Mouse (Mus musculus): ENCODE data around the gene Dctd. TPM values are rescaled to one million over a fixed set of nuclear protein-coding genes. Genes with fewer than 3 reads are reported as not detected.

Dctd gene
- total RNA-seq (2021) (1 to 10 TPM; 2.6 to 3.0 TPM), polyA plus RNA-seq (2012; rRNA removed) (2.6 and 2.8 TPM in 2 replicates)
- long read RNA-seq, partial matches to known transcripts, result 1 of 2 reads
- long read RNA-seq, other reads (novel, unspliced or antisense), result 0 of 2 reads

- DNase-seq, result no peak
These were observed at the start of gene Dctd for GRCm38 (mm10) chr8:48098792-48099191. TSS of gene Dctd (plus strand) at chr8:48099092.

GRCm38 (mm10) chr8:48053611-48054010 lies 45.3 kb upstream of the Dctd start:
- no peak for DNase-seq

DNA sequence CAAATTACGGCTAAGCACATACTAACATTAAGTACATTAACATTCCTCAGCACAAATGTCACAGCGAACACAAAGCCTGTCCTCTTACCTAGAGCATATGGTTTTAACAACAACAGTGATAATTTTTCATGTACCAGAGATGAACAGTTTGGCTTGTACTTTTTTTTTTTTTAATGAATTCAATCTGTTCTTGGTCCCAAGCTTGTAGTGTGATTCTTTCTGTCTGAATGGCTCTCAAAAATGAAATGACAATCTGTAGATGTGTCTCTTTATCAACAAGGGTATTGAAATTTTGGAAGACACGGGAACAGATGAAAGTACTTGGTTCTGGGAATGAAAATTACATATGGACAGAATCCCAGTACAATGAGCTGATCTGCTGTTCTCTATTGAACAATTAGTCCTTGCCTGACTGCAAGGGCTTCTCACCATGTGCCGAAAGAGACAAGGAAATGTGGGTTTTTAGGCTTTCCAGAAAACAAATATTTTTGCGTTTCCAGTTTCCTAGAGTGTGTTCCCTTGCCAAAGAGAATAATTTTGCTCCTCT lies 35.3 kb upstream of the Dctd start:
- no peak for DNase-seq

- DNase-seq, result no peak
These were observed 24.7 kb upstream of the Dctd start for GRCm38 (mm10) chr8:48074149-48074548.

GRCm38 (mm10) chr8:48082343-48082742 lies 16.5 kb upstream of the Dctd start:
- no peak for DNase-seq

- no peak for DNase-seq
These were observed 8.2 kb upstream of the Dctd start for GRCm38 (mm10) chr8:48090661-48091060.

DNA sequence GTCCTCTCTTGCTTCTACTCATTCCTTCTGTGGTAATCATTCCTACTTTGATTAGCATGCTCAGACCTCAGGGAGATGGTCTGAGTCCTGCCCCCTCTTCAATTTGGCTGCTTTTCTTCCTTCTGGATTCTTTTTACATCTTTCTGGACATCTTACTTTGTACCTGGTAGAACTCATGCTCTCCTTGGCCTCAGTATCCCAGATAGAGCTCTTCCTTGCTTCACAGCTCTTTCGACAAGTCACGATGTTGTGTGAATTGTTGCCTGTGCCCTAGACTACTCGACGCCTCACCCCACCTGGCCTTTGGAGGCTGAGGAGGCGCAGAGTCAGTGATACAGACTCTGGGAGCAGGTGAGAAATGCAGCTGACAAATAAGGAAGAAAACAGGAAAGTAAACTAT lies 3.5 kb upstream of the Dctd start:
- no peak for DNase-seq

GRCm38 (mm10) chr8:48097131-48097794 lies 1.6 kb upstream of the Dctd start:
- DNase-seq, result peak; percentile 83

- peak; percentile 23 for DNase-seq
These were observed 732 bp upstream of the Dctd start for GRCm38 (mm10) chr8:48098081-48098639.

DNA sequence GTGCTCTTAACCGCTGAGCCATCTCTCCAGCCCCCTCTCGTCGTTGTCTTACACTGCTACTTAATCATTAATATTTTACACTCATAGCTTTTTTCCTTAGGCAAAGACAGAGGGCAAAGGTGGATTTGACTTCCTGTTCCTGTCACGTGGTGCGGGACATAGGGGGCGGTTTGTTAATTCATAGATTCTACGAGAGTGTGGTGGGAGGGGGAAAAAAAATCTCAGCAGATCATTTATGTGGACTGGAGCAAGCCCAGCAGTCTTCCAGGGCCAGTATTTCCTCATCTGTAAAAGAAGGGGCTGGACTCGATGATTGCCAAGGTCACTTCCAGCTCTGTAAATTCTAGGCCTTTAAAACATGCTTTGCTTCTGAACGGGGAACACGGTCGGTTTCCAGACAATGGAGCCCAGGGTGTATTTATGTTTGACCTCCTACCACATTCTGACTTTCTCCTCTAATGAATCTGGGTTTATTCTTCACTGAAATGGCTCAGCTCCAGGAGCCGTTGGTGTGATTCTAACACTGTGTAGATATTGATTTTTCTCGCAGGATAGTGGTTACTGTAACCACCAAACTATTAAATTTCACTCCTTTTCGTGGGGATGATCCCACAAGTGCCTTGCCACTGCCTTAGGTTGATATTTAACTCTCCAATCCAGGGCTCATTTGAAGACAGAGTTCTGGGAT lies 1.4 kb downstream of the Dctd start:
- DNase-seq, result no peak

- DNase-seq, result no peak
These were observed 10.5 kb downstream of the Dctd start for GRCm38 (mm10) chr8:48109373-48109855.

- DNase-seq, result peak; percentile 79
These were observed 11.2 kb downstream of the Dctd start for GRCm38 (mm10) chr8:48109856-48110780.

DNA sequence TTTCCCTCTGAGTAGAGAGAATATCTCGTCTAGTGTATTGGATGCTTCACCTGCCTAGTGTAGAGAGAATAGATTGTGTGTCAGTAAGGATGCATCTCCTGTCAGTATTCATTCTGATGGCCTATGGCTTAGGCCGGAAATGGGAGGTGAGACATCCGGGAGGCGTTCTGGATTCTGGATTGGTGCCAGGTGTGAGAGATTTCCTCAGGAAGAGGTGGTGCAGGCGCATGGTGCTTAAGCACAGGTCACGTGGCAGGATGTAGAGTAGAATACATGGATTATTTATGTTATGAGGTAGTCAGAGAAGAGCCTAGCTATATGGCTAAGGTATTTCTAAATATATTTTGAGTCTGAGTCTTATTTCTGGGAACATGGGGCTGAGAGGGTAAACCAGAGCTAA lies 15.7 kb downstream of the Dctd start:
- DNase-seq, result peak; percentile 7

DNA sequence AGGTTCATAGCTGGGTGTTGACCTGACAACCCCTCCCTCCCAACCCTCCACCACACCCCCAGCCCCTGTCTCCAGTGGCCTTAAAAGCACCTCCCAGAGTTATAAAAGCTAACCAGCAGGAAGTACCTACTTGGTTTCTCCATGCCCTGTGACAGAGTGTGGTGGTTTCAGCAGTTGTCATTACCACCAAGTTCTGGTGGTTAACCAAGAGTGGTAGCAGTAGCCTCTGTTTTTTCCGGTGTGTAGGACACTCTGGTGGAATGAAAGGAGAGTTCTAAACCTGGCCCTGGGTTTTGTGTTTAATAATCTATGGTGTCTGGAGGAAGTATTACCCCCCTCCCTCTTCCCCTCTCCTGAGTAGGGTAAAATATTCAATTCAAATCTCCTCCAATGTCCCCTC lies 24.1 kb downstream of the Dctd start:
- no peak for DNase-seq

DNA sequence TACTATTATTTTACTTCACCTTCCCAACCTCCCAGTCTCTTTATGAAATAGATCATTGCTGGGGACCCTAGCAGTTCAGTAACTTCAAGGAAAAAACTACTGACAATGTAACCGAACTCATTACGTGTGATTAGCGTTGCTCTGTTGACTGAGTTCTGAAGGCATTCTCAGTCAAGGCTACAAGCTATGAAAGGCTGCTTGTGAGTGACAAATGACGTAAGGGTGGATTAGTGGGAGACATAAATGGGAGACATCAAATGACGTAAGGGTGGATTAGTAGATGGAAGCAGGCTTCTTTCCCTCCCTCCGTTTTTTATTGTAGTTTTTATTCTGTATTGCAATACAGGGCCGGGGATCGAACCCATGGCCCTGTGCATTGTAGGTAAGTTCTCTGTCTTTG lies 26.0 kb downstream of the Dctd start:
- DNase-seq, result no peak

GRCm38 (mm10) chr8:48126954-48127353 lies 28.1 kb downstream of the Dctd start:
- no peak for DNase-seq

DNA sequence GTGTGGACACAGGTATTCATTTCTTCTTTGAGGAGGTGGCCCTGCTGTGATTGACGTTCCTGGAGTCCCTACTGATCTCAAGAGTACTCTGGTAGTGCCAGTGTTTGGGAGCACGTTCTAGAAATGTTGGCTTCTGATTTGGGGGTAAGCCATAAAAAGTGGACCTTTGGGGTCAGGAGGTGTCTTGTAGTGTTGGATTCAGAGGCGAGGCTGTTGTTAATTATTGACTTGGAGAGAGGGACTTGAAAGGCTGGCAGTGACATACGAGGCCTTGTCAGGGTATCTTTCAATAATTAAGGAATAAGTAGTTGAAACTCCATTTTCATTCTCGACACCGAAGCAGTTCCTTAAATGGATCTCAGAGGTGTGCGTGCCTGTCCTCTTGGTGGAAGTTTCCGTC lies 31.4 kb downstream of the Dctd start:
- no peak for DNase-seq

DNA sequence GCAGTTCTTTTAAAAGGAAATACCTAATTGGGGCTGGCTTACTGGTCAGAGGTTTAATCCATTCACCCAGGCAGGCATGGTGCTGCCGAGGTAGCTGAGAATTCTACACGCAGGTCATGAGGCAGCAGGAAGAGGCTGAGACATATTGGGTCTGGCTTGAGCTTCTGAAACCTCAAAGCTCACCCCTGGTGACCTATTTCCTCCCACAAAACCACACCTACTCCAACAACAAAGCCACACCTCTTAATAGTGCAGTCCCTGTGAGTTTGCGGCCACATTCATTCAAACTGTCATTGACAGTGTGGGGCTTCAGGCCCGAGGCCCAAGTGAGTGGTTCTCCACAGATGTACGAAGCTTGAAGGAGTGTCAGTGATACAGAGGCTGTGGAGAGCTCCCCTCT lies 34.4 kb downstream of the Dctd start:
- no peak for DNase-seq

DNA sequence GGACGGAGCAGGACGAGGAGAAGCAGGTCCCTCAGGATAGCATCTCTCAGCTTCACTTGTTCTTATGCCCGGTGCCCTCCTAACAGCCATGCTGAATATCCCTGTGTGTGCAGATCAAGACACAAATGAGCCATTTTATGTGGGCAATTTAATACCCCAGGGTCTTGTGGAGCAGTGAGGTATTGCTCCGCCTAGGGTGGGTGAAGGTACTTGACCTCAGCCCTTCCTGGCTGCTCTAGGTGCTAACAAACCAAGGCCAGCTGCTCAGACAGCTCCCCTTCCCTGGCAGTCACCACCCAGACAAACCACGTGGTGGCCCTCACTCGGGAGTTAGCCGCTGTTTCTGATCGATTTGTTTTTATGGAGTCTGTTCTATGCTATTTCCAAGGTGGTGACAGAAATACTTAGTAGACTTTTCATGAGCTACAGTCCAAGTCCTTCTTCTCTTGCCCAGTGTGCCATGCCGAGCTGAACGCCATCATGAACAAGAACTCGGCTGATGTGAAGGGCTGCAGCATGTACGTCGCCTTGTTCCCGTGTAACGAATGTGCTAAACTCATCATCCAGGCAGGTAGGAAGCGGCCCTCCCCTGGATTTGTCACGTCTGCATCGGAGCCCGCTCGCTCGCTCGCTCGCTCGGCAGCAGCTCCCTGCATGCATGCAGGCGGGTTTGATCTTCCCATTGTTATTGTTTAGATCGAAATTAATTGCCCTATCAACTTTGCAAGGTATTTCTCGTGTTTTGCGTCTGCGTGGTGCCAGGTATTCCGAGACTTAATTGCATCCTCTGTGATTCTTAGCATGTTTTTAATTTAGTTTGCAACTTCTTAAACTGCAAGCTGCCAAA lies 38.1 kb downstream of the Dctd start:
- DNase-seq, result no peak

GRCm38 (mm10) chr8:48137651-48137937 lies 38.7 kb downstream of the Dctd start:
- DNase-seq, result no peak

DNA sequence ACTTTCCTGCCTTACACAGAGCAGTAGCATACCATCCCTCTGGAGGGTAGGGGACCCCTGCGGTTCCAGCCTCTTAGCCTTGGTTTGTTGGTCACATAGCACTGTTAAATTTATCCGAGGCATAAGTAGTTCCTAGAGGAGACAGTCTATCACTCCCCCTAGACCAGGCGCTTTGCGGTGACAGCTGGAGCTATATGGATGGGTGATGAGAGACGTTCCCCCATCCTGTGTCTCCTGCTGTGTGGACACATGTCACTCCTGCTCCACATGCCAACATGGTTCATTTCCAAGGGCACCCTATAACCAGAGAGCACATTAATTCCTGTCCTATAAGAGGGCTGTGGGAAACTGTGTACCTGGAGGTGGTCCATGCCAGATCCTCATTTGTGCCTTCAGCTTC lies 42.1 kb downstream of the Dctd start:
- DNase-seq, result no peak
